Mouse (Mus musculus) left cerebral cortex, adult 2 months (tissue): ENCODE measurements at regions not wholly inside any gene's neighbourhood (a gene's known extent, or its start where the extent isn't known, plus 50 kb on each side); places are given as distances from the start of the nearest gene placed in this dataset.

Source experiments
- DNase-seq, 2 experiments: peaks; one replicate each; pipeline ENCODE4 v3.0.0; 2021 to 2022; ENCODE audit warnings: low spot score in 2 of 2, mixed read lengths in 1 of 2; ENCODE audit errors: extremely low spot score in 1 of 2
- H3K27ac ChIP-seq: fragments of 200-600 bp; 2 replicates; pipeline ENCODE4 v1.8.1; 2022
- H3K4me3 ChIP-seq: fragments of 200-600 bp; 2 replicates; pipeline ENCODE4 v1.8.1; 2022
- CTCF ChIP-seq: fragments of 200-600 bp; IDR thresholded peaks from 2 replicates; pipeline ENCODE4 v1.8.1; 2022; ENCODE audit warnings: antibody characterized with exemption, mild to moderate bottlenecking, moderate library complexity
- intact Hi-C: fragments of 180-260 bp; cut with DNase I; formaldehyde crosslinking; loops from one replicate; pipeline ENCODE4 v1.15.1; 2025

- Histone ChIP-seq H3K4me3 (no peak overlapping the region), H3K27ac (no peak overlapping the region)
- DNase-seq, result no peak
- TF ChIP-seq CTCF, result no peak
- intact Hi-C loops, result loop anchor here (5.0 kb wide), 1 partner anchor 101 kb away; no protein-coding TSS in a partner anchor
Measured at GRCm38 (mm10) chr6:31178201-31178880, 219.5 kb upstream of the Klf14 start.

- no peak for DNase-seq
- no peak for TF ChIP-seq CTCF
- Histone ChIP-seq H3K27ac (no peak overlapping the region), H3K4me3 (no peak overlapping the region)
- intact Hi-C loops, result no loop called here
Measured at GRCm38 (mm10) chr6:31182284-31182683, 216.3 kb upstream of the Mkln1 start.

GRCm38 (mm10) chr6:31183127-31183526, 215.4 kb upstream of the Mkln1 start:
- TF ChIP-seq CTCF, result no peak
- intact Hi-C loops, result no loop called here
- no peak overlapping the region for H3K4me3 ChIP-seq
- no peak overlapping the region for H3K27ac ChIP-seq
- DNase-seq, result no peak

GRCm38 (mm10) chr6:31184554-31184953, 214.0 kb upstream of the Mkln1 start:
- no peak for TF ChIP-seq CTCF
- DNase-seq, result no peak
- H3K27ac ChIP-seq, result no peak overlapping the region
- H3K4me3 ChIP-seq, result no peak overlapping the region
- intact Hi-C loops, result no loop called here

- TF ChIP-seq CTCF, result no peak
- Histone ChIP-seq H3K27ac (0 out of 2 replicates have a peak overlapping the region, but pooled peaks have one; percentile 8), H3K4me3 (no peak overlapping the region)
- no peak for DNase-seq
- intact Hi-C loops, result no loop called here
Measured at GRCm38 (mm10) chr6:31185151-31185550, 213.4 kb upstream of the Mkln1 start.

GRCm38 (mm10) chr6:31188066-31188465, 210.5 kb upstream of the Mkln1 start:
- TF ChIP-seq CTCF, result no peak
- no peak for DNase-seq
- intact Hi-C loops, result no loop called here
- H3K4me3 ChIP-seq, result no peak overlapping the region
- no peak overlapping the region for H3K27ac ChIP-seq

- TF ChIP-seq CTCF, result peak; percentile 63
- DNase-seq, result no peak
- intact Hi-C loops, result no loop called here
- Histone ChIP-seq H3K27ac (no peak overlapping the region), H3K4me3 (no peak overlapping the region)
Measured at GRCm38 (mm10) chr6:31189060-31189459, 209.5 kb upstream of the Mkln1 start.

- intact Hi-C loops, result loop anchor here (5.0 kb wide), 1 partner anchor 262 kb away; no protein-coding TSS in a partner anchor
- Histone ChIP-seq H3K4me3 (no peak overlapping the region), H3K27ac (no peak overlapping the region)
- DNase-seq, result no peak
- no peak for TF ChIP-seq CTCF
Measured at GRCm38 (mm10) chr6:31190070-31190469, 208.5 kb upstream of the Mkln1 start.

GRCm38 (mm10) chr6:31190628-31191373, 207.7 kb upstream of the Mkln1 start:
- Histone ChIP-seq H3K4me3 (no peak overlapping the region), H3K27ac (no peak overlapping the region)
- intact Hi-C loops, result loop anchor here (5.0 kb wide), 1 partner anchor 262 kb away; no protein-coding TSS in a partner anchor
- DNase-seq, result no peak
- TF ChIP-seq CTCF, result peak; percentile 73

GRCm38 (mm10) chr6:31191577-31191976, 207.0 kb upstream of the Mkln1 start:
- intact Hi-C loops, result loop anchor here (5.0 kb wide), 1 partner anchor 261 kb away; no protein-coding TSS in a partner anchor
- no peak for DNase-seq
- Histone ChIP-seq H3K27ac (no peak overlapping the region), H3K4me3 (no peak overlapping the region)
- TF ChIP-seq CTCF, result no peak

- Histone ChIP-seq H3K27ac (no peak overlapping the region), H3K4me3 (no peak overlapping the region)
- no peak for DNase-seq
- TF ChIP-seq CTCF, result no peak
- intact Hi-C loops, result loop anchor here (5.0 kb wide), 1 partner anchor 260 kb away; no protein-coding TSS in a partner anchor
Measured at GRCm38 (mm10) chr6:31192197-31192596, 206.3 kb upstream of the Mkln1 start.

GRCm38 (mm10) chr6:31193202-31193601, 205.3 kb upstream of the Mkln1 start:
- no peak for DNase-seq
- Histone ChIP-seq H3K27ac (peak overlapping the region; percentile 5; the same call in 1 of the 2 replicates), H3K4me3 (no peak overlapping the region)
- intact Hi-C loops, result loop anchor here (5.0 kb wide), 1 partner anchor 259 kb away; no protein-coding TSS in a partner anchor
- no peak for TF ChIP-seq CTCF
